Mouse (Mus musculus) hematopoietic stem cell, adult 5-6 weeks (primary cell): ENCODE results near the gene Ccdc103. TPM values are rescaled to one million over a fixed set of nuclear protein-coding genes. Genes with fewer than 3 reads are reported as not detected.

Source experiments
- ATAC-seq, 2 experiments: fragments of 125-278 bp in 1 of 2; replicated peaks in 1 of 2; 2 replicates each; pipeline ENCODE4 v1.8.0; 2016 to 2017; ENCODE audit warnings: inconsistent platforms in 2 of 2, mild to moderate bottlenecking in 2 of 2, moderate number of reproducible peaks in 2 of 2, low read depth in 1 of 2, moderate TSS enrichment in 1 of 2; ENCODE audit not compliant: low FRiP score in 2 of 2, poor library complexity in 2 of 2, severe bottlenecking in 2 of 2, insufficient read depth in 1 of 2, low TSS enrichment in 1 of 2
- total RNA-seq: library from RNA; stranded (forward); fragments of 172-1452, 232-1000 nt; gene quantifications from 2 replicates; pipeline ENCODE4 v1.2.3, GENCODE M21; 2017

Ccdc103 gene
- total RNA-seq, 1 experiment from 2014 or later = 1.5 TPM

DNA sequence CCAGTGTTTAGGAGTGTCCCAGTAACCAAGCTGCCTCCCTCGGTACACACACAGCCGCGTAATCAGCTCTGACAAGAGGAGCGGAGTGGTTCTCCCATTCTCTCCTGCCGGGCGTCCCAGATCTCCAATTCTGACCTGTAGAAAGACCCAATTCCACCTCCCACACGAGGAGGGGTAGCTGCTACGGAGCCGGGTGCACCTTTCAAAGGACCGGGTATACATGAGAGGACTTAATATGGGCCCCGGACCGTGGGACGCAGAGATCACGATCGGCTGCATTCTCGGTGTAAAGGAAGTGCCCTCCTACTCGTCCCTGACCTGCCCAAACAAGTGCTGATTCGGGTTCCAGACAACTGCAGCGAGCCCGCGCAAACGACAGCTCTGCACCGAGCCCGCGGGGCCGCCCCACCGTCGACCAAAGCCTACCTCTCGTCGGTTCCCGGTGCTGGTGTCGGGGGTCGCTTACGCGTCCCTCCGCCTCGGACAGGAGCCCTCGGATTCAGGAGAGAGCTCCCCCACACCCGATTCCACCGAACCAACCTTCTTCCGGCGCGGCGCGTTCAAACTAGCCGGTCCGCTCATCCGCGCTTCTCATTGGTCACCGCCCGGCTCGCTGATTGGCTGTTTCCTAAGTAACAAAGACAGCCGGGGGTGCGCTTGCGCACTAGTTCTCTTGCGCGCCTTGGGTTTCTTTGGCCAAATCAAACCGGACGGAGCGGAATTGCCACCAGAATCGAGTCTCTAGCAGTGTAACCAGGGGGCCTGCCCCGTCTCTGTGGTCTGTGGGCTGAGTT is 43.8 kb downstream of the Ccdc103 start, which contains the start of gene Kif18b:
Kif18b (minus strand) TSS at position 568 of the 794 bp plus-strand sequence.
- ATAC-seq = peak; percentile 96 to 98

DNA sequence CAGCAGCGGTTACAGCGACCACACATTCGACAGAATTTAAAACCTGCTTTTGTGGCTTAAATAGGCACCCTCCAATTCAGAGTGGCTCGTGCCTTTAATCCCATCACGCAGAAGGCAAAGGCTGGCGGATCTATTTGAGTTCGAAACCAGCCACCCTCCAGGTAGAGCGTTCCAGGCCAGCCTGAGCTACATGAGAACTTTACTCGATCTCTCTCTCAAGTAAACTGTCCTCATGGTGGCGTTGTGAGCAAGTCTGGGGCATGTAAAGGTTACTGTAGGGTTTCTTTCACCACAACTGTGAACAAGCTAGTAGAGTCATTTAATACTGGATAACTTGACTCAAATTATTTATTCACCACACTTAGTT is 44.3 kb downstream of the Ccdc103 start:
- peak; percentile 51 to 59 for ATAC-seq

GRCm38 (mm10) chr11:102930672-102931071 is 49.7 kb downstream of the Ccdc103 start:
- ATAC-seq = no peak

Other genes starting within 250 kb of the Ccdc103 start
- not detected in 2 replicates for gene Meioc, start 217.5 kb upstream of the Ccdc103 start, total RNA-seq
- 46.5 and 51.1 TPM in 2 replicates for gene Ccdc43, start 183.4 kb upstream of the Ccdc103 start, total RNA-seq
- 3.5 and 4.1 TPM in 2 replicates for gene Adam11, start 119.8 kb upstream of the Ccdc103 start, total RNA-seq
- gene Gjc1, start 61.5 kb upstream of the Ccdc103 start, total RNA-seq = 0.31 TPM in 1 of 2 replicates, not detected in the other
- gene Higd1b, start 45.4 kb upstream of the Ccdc103 start, total RNA-seq = not detected in 2 replicates
- gene Eftud2, start 219 bp upstream of the Ccdc103 start, total RNA-seq = 116 and 122 TPM in 2 replicates
- gene Fam187a, start 4.0 kb downstream of the Ccdc103 start, total RNA-seq = not detected in 2 replicates
- gene Gfap, start 19.7 kb downstream of the Ccdc103 start, total RNA-seq = 0.55 TPM in 1 of 2 replicates, not detected in the other
- 18.7 and 19.4 TPM in 2 replicates for gene Kif18b, start 43.9 kb downstream of the Ccdc103 start, total RNA-seq
- not detected in 2 replicates for gene C1ql1, start 65.5 kb downstream of the Ccdc103 start, total RNA-seq
- 26.8 and 33.6 TPM in 2 replicates for gene Nmt1, start 147.0 kb downstream of the Ccdc103 start, total RNA-seq
- 18.0 and 21.1 TPM in 2 replicates for gene Dcakd, start 147.1 kb downstream of the Ccdc103 start, total RNA-seq
- 0.15 and 0.75 TPM in 2 replicates for gene Plcd3, start 220.5 kb downstream of the Ccdc103 start, total RNA-seq
- gene Acbd4, start 220.5 kb downstream of the Ccdc103 start, total RNA-seq = 8.6 and 16.8 TPM in 2 replicates
- gene Hexim1, start 235.0 kb downstream of the Ccdc103 start, total RNA-seq = 34.1 and 55.9 TPM in 2 replicates